Comparison of ENCODE assay signal across 8 mouse cellular contexts in the genomic region with DNA sequence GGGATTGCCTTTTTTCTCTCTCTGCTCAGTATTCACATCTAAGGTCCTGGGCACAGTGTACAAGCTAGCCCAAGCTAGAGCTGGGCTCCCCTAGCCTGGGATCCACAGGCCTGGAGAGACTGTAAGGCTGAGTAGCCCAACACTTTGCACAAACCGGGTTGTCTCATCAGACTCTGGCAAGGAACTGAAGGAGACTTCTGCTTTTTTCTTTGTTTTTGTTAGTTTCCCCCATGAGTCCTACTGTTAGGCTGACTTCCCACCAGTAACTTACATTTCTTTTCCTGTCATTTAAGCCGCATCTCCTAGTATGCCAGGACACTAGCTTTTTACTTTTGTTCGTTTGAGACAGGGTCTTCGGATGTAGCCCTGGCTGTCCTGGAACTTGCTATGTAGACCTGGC. TPM values are rescaled to one million over a fixed set of nuclear protein-coding genes. Genes with fewer than 3 reads are reported as not detected.
DNase-seq lines count a peak whose midpoint lies in the region; ATAC-seq and TF ChIP-seq lines count a peak whose summit lies in the region.

No protein-coding gene starts in this region.

- peaks cover 35% of the 10 kb centered on the region for H3K4me1 ChIP-seq in liver, embryonic 16.5 days (ENCODE audit: control insufficient read depth, low read depth, low read length)
- 0 out of 2 replicates have a peak, but pooled peaks cover 7% of the 10 kb centered on the region for H3K4me1 ChIP-seq in stomach, postnatal 0 days (replicated peaks; ENCODE audit: control insufficient read depth, insufficient read depth)

- no peaks in the 10 kb centered on the region for H3K9me3 ChIP-seq in liver, embryonic 16.5 days (replicated peaks; ENCODE audit: control insufficient read depth, low read length)
- no peaks in the 10 kb centered on the region for H3K9me3 ChIP-seq in stomach, postnatal 0 days (ENCODE audit: control insufficient read depth, low read length)

- 35% methylated on average over 4 of the region's 4 CpGs for WGBS in liver, embryonic 16.5 days (ENCODE audit: insufficient replicate concordance)
- WGBS in stomach, postnatal 0 days, result 84% methylated on average over 4 of the region's 4 CpGs

- TF ChIP-seq CTCF in stomach, postnatal 0 days (IDR thresholded peaks at IDR 0.05; ENCODE audit: low read depth), result no peak

- H3K27ac ChIP-seq in liver, embryonic 16.5 days (ENCODE audit: low read length), result peak overlapping the region; percentile 97
- 0 out of 2 replicates have a peak overlapping the region, but pooled peaks have one; percentile 13 for H3K27ac ChIP-seq in stomach, postnatal 0 days (replicated peaks)

- H3K4me2 ChIP-seq in liver, embryonic 16.5 days (ENCODE audit: low read depth, low read length), result peak overlapping the region; percentile 83
- H3K4me2 ChIP-seq in stomach, postnatal 0 days (replicated peaks; ENCODE audit: low read depth), result peak overlapping the region; percentile 83; the same call in 1 of the 2 replicates

- H3K9ac ChIP-seq in liver, embryonic 16.5 days (ENCODE audit: low read depth, low read length), result peak overlapping the region; percentile 91
- peak overlapping the region; percentile 54; the same call in 1 of the 2 replicates for H3K9ac ChIP-seq in stomach, postnatal 0 days (ENCODE audit: low read length)

- peaks cover 3% of the 10 kb centered on the region for H3K36me3 ChIP-seq in liver, embryonic 16.5 days (ENCODE audit: control insufficient read depth, insufficient read depth)
- H3K36me3 ChIP-seq in stomach, postnatal 0 days (ENCODE audit: control insufficient read depth, insufficient read depth, low read length), result no peaks in the 10 kb centered on the region

- peak; percentile 47 for DNase-seq in cerebellum, adult 8-10 months
- DNase-seq in cerebellum, adult 9-10 months, result no peak
- DNase-seq in spleen, postnatal 10 days (ENCODE audit: low spot score in 2 of 2), result peak; percentile 37 to 46
- no peak for DNase-seq in spleen, postnatal 14 days (ENCODE audit: low spot score in 2 of 2)
- no peak for DNase-seq in stomach, postnatal 0 days (ENCODE audit: low spot score)
- no peak for DNase-seq in T-cell, adult 2 months (ENCODE audit: low spot score)
- DNase-seq in c-Kit-positive CD71-positive TER-119-positive erythroid progenitor cells, embryonic 14.5 days (ENCODE audit: low spot score), result no peak

- TF ChIP-seq EP300 in stomach, postnatal 0 days (optimal IDR thresholded peaks at IDR 0.05), result no peak

- no peak for ATAC-seq in liver, embryonic 16.5 days (ENCODE audit: low read depth)
- no peak for ATAC-seq in stomach, postnatal 0 days (ENCODE audit: low FRiP score, low TSS enrichment)

- peak overlapping the region; percentile 88 for H3K4me3 ChIP-seq in liver, embryonic 16.5 days (ENCODE audit: low read depth, low read length)
- H3K4me3 ChIP-seq in stomach, postnatal 0 days (ENCODE audit: low read depth, low read length), result no peak overlapping the region

- peaks cover 2% of the 10 kb centered on the region; the same call in 1 of the 2 replicates for H3K27me3 ChIP-seq in liver, embryonic 16.5 days (ENCODE audit: control insufficient read depth, insufficient read depth, low read depth, low read length)
- H3K27me3 ChIP-seq in stomach, postnatal 0 days (ENCODE audit: control insufficient read depth, insufficient read depth, low read length), result no peaks in the 10 kb centered on the region

RNA-seq across cellular contexts. Expression of a gene that starts 1.1 kb away (rescaled TPM):
- polyA plus RNA-seq in liver, embryonic 16.5 days (2015; fragmentation: Nextera tagmentation; extraction: Ambion mirVana), result 34.8 and 39.3 TPM in 2 replicates
- 2.1 and 2.5 TPM in 2 replicates for polyA plus RNA-seq in stomach, postnatal 0 days (2015; fragmentation: Nextera tagmentation; extraction: Ambion mirVana)

RNA-seq across cellular contexts. Expression of a gene that starts 39.8 kb away (rescaled TPM):
- 3.2 and 4.0 TPM in 2 replicates for polyA plus RNA-seq in liver, embryonic 16.5 days (2015; fragmentation: Nextera tagmentation; extraction: Ambion mirVana)
- 55.5 and 58.6 TPM in 2 replicates for polyA plus RNA-seq in stomach, postnatal 0 days (2015; fragmentation: Nextera tagmentation; extraction: Ambion mirVana)

RNA-seq across cellular contexts. Expression of a gene that starts 48.9 kb away (rescaled TPM):
- 0.92 and 1.2 TPM in 2 replicates for polyA plus RNA-seq in liver, embryonic 16.5 days (2015; fragmentation: Nextera tagmentation; extraction: Ambion mirVana)
- 6.0 and 6.3 TPM in 2 replicates for polyA plus RNA-seq in stomach, postnatal 0 days (2015; fragmentation: Nextera tagmentation; extraction: Ambion mirVana)

Comparison
In these comparisons a context has a peak if more than half of its experiments do, and no peak if none do; other contexts are left out.
1. DNase-seq: peak in cerebellum, adult 8-10 months (single experiment) and spleen, postnatal 10 days (2 of 2); none in cerebellum, adult 9-10 months (single experiment), spleen, postnatal 14 days (0 of 2), stomach, postnatal 0 days (single experiment), T-cell, adult 2 months (single experiment) and c-Kit-positive CD71-positive TER-119-positive erythroid progenitor cells, embryonic 14.5 days (single experiment).
2. RNA of a gene that starts 1.1 kb away (polyA plus RNA-seq): 34.8 to 39.3 TPM in liver, embryonic 16.5 days; 2.1 to 2.5 TPM in stomach, postnatal 0 days; every median in the first group is over 10 times any median in the second.
3. RNA of a gene that starts 39.8 kb away (polyA plus RNA-seq): 55.5 to 58.6 TPM in stomach, postnatal 0 days; 3.2 to 4.0 TPM in liver, embryonic 16.5 days; every median in the first group is over 10 times any median in the second.